Mouse (Mus musculus) embryonic facial prominence, embryonic 12.5 days (tissue): ENCODE data around the gene Dcn. TPM values are rescaled to one million over a fixed set of nuclear protein-coding genes. Genes with fewer than 3 reads are reported as not detected.
A peak's percentile ranks its signal among the peaks of the same experiment; 100 is the strongest.

ENCODE experiments used
- ATAC-seq: fragments of 200-750 bp; cut with Nextera tagmentation; 2 replicates; pipeline ENCODE4 v1.8.0; 2017; ENCODE audit not compliant: insufficient number of reproducible peaks, insufficient read depth, low FRiP score, low TSS enrichment
- H3K27ac ChIP-seq: fragments of 300-500 bp; sonication (generic); 2 replicates; pipeline ENCODE4 v1.5.1; 2016; ENCODE audit warnings: mild to moderate bottlenecking
- H3K27me3 ChIP-seq: fragments of 300-500 bp; sonication (generic); 2 replicates; pipeline ENCODE4 v1.6.1; 2016; ENCODE audit warnings: mild to moderate bottlenecking, moderate library complexity
- H3K36me3 ChIP-seq: fragments of 300-500 bp; sonication (generic); 2 replicates; pipeline ENCODE4 v1.6.1; 2016; ENCODE audit warnings: mild to moderate bottlenecking
- H3K4me1 ChIP-seq: fragments of 300-500 bp; sonication (generic); 2 replicates; pipeline ENCODE4 v1.6.1; 2016
- H3K4me2 ChIP-seq: fragments of 300-500 bp; sonication (generic); replicated peaks from 2 replicates; pipeline ENCODE4 v1.6.1; 2016; ENCODE audit warnings: mild to moderate bottlenecking, moderate library complexity
- H3K4me3 ChIP-seq: fragments of 300-500 bp; sonication (generic); 2 replicates; pipeline ENCODE4 v1.5.1; 2016; ENCODE audit warnings: mild to moderate bottlenecking
- H3K9ac ChIP-seq: fragments of 300-500 bp; sonication (generic); 2 replicates; pipeline ENCODE4 v1.6.1; 2016; ENCODE audit warnings: mild to moderate bottlenecking, moderate library complexity
- H3K9me3 ChIP-seq: fragments of 300-500 bp; sonication (generic); 2 replicates; pipeline ENCODE4 v1.6.1; 2016; ENCODE audit warnings: mild to moderate bottlenecking, moderate library complexity
- WGBS: fragments of 180-500 bp; shearing (Covaris S2); methylation state at CpG from one replicate; pipeline ENCODE4 v1.1.7; 2016; 5-methylcytosine and 5-hydroxymethylcytosine counted together
- polyA plus RNA-seq: library from polyadenylated mRNA; unstranded; fragments of >200 nt; fragmentation: Nextera tagmentation; extraction: Ambion mirVana; gene quantifications from 2 replicates; pipeline ENCODE4 v1.2.1, GENCODE M21; 2016

The Dcn gene
- polyA plus RNA-seq = 79.0 and 87.0 TPM in 2 replicates

GRCm38 (mm10) chr10:97479004-97479766, at the start of gene Dcn:
TSS of gene Dcn (plus strand) at chr10:97479609.
- Histone ChIP-seq H3K36me3 (no peaks in the 10 kb centered on the region), H3K27me3 (no peaks in the 10 kb centered on the region), H3K9ac (no peak within 1 kb of the TSS), H3K9me3 (no peaks in the 10 kb centered on the region), H3K4me1 (peaks cover 18% of the 10 kb centered on the region), H3K27ac (peak within 1 kb of the TSS; percentile 75), H3K4me2 (peak within 1 kb of the TSS; percentile 40), H3K4me3 (peak within 1 kb of the TSS; percentile 7; the same call in 1 of the 2 replicates)
- 7% methylated on average over 7 of the region's 7 CpGs for WGBS
- ATAC-seq = peak; percentile 91

DNA sequence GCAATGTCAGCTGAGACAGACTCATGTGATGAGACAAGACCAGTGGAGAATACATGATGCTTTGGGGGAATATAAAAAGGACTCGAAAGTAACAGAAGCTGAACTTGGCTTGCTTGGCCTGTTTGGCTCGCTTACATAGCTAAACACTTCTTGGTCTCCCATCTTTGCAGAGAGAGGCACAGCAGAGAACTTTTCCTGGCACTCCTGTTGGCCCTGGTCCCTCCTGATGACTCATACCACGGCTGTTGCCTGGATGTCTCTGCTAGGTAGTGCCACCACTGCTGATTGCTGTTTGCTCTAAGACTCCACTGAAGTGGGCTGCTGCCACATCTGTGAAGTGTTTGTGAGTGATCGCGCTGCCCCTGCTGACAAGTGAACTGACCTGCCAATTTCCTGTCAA, 42.7 kb upstream of the Dcn start:
- WGBS = 59% methylated on average over 5 of the region's 5 CpGs
- ATAC-seq = no peak
- Histone ChIP-seq H3K27me3 (no peaks in the 10 kb centered on the region), H3K4me1 (0 out of 2 replicates have a peak, but pooled peaks cover 5% of the 10 kb centered on the region), H3K9me3 (no peaks in the 10 kb centered on the region), H3K4me3 (no peak overlapping the region), H3K36me3 (no peaks in the 10 kb centered on the region), H3K27ac (no peak overlapping the region), H3K4me2 (no peak overlapping the region), H3K9ac (no peak overlapping the region)

DNA sequence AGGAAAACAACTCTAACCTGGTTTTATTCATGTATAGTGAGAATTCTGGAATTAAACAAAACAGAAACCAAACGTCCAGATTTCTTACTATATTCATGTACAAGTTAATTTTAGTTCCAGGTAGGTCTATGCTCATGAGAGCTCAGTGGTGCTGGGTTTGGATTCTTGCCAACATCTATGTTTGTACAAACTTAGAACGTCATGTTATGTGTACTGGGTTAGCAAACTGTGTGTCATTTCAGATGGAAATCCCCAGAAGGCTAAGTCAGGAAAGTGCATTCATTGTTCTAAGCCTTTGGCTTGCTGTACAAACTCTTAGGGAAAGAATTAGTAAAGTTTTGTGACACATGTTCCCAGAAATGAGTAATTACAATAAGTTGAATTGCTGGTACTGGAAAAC, 37.1 kb upstream of the Dcn start:
- Histone ChIP-seq H3K36me3 (no peaks in the 10 kb centered on the region), H3K27ac (no peak overlapping the region), H3K9ac (no peak overlapping the region), H3K4me2 (no peak overlapping the region), H3K27me3 (no peaks in the 10 kb centered on the region), H3K4me3 (no peak overlapping the region), H3K9me3 (no peaks in the 10 kb centered on the region), H3K4me1 (no peaks in the 10 kb centered on the region)
- WGBS = 40% methylated on average over 2 of the region's 2 CpGs
- ATAC-seq = no peak

GRCm38 (mm10) chr10:97446486-97446885, 32.9 kb upstream of the Dcn start:
- no peak overlapping the region for H3K4me2 ChIP-seq
- H3K4me1 ChIP-seq = no peaks in the 10 kb centered on the region
- H3K9ac ChIP-seq = no peak overlapping the region
- H3K27me3 ChIP-seq = no peaks in the 10 kb centered on the region
- no peak for ATAC-seq
- H3K36me3 ChIP-seq = no peaks in the 10 kb centered on the region
- no peak overlapping the region for H3K4me3 ChIP-seq
- H3K27ac ChIP-seq = no peak overlapping the region
- H3K9me3 ChIP-seq = no peaks in the 10 kb centered on the region
- WGBS = 68% methylated on average over 4 of the region's 4 CpGs

DNA sequence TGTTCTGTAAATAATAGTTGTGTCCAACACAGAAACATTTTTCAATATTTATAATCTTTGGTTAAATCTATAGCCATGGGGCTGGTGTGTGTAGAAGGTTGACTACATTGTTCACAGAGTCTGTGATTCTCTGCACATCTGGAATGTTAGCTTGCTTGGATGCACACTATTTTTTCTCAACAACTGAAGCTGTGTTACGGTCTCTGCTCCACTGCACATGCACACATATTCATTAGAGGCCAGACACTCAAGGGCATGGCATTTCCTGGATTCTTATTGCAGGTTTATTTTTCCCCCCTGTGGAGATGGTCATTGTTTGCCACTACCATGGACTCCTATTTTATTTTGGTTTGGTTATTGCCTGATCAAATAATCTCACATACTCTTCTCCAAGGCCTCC, 26.5 kb upstream of the Dcn start:
- Histone ChIP-seq H3K9ac (no peak overlapping the region), H3K4me3 (no peak overlapping the region), H3K4me1 (no peaks in the 10 kb centered on the region), H3K36me3 (no peaks in the 10 kb centered on the region), H3K4me2 (no peak overlapping the region), H3K27me3 (no peaks in the 10 kb centered on the region), H3K9me3 (no peaks in the 10 kb centered on the region), H3K27ac (no peak overlapping the region)
- ATAC-seq = no peak
- WGBS = 49% methylated on average over 1 of the region's 1 CpGs

- 75% methylated on average over 9 of the region's 9 CpGs for WGBS
- H3K9ac ChIP-seq = no peak overlapping the region
Observed at GRCm38 (mm10) chr10:97453529-97453928, 25.9 kb upstream of the Dcn start.

GRCm38 (mm10) chr10:97456993-97457392, 22.4 kb upstream of the Dcn start:
- no peak overlapping the region for H3K4me2 ChIP-seq
- H3K4me1 ChIP-seq = no peaks in the 10 kb centered on the region
- no peaks in the 10 kb centered on the region for H3K27me3 ChIP-seq
- 83% methylated on average over 7 of the region's 7 CpGs for WGBS
- H3K9me3 ChIP-seq = no peaks in the 10 kb centered on the region
- no peak overlapping the region for H3K9ac ChIP-seq
- ATAC-seq = no peak
- no peak overlapping the region for H3K4me3 ChIP-seq
- no peak overlapping the region for H3K27ac ChIP-seq
- H3K36me3 ChIP-seq = no peaks in the 10 kb centered on the region

More at GRCm38 (mm10) chr10:97453529-97453928, 25.9 kb upstream of the Dcn start:
- Histone ChIP-seq H3K9me3 (no peaks in the 10 kb centered on the region), H3K4me2 (no peak overlapping the region), H3K27me3 (no peaks in the 10 kb centered on the region), H3K27ac (no peak overlapping the region), H3K4me3 (no peak overlapping the region), H3K4me1 (no peaks in the 10 kb centered on the region), H3K36me3 (no peaks in the 10 kb centered on the region)
- no peak for ATAC-seq

DNA sequence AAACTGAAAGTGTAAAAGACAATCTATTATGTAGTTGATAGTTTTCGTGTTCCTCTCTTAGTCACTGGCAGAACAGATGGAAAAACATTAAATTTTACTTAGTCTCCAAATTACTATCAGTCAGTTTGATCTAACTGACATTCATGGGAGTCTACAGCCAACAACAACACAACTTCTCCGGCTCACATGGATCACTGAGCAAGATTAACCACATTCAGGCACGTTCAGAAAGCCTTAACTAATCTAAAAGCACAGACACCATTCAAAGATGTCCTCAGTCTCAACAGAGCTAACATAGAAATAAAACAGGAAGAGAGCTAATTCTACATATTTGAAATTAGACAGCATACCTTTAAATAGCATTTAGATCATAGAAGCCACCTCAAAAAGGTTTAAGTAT, 12.6 kb upstream of the Dcn start:
- H3K27ac ChIP-seq = no peak overlapping the region
- no peak for ATAC-seq
- H3K36me3 ChIP-seq = no peaks in the 10 kb centered on the region
- WGBS = 74% methylated on average over 3 of the region's 3 CpGs
- H3K4me3 ChIP-seq = no peak overlapping the region
- H3K4me1 ChIP-seq = no peaks in the 10 kb centered on the region; the same call in 1 of the 2 replicates
- no peaks in the 10 kb centered on the region for H3K9me3 ChIP-seq
- H3K27me3 ChIP-seq = no peaks in the 10 kb centered on the region
- no peak overlapping the region for H3K4me2 ChIP-seq
- H3K9ac ChIP-seq = no peak overlapping the region

DNA sequence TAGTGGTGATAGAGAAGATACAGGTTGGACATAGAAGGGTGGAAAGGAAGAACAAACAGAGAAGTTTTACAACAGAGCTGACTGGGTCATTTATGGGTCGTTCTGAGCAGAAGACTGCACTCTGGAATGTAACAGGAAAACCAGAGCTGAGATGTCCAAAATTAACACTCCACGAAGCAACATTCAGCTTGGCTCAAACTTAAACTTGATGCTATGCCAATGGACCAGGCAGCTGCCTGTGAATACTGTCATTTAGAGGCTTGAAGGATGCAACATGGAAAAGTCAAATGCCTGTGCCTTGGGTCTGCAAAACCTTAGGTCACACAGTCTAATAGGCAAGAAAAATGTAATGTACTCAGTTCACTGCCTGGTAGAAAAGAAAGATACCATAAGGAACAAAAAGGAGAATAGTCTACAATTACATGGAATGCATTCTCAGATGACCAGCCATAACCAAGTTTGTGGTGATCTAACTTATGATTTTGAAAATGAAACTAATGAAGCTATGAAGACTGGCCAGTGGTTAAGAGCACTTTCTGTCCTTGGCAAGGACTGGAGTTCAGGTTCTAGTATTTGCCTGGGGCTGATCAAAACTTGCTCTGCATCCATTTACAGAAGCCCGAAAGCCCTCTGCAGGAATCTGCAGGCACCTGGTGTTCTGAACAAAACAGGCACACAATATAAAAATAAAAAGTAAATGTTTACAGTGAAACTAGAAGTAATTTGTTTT, 9.8 kb upstream of the Dcn start:
- Histone ChIP-seq H3K9me3 (no peaks in the 10 kb centered on the region), H3K4me1 (no peaks in the 10 kb centered on the region; the same call in 1 of the 2 replicates), H3K4me3 (no peak overlapping the region), H3K9ac (no peak overlapping the region), H3K27me3 (no peaks in the 10 kb centered on the region), H3K36me3 (no peaks in the 10 kb centered on the region), H3K27ac (0 out of 2 replicates have a peak overlapping the region, but pooled peaks have one; percentile 0), H3K4me2 (no peak overlapping the region)
- 56% methylated on average over 3 of the region's 3 CpGs for WGBS
- ATAC-seq = no peak

DNA sequence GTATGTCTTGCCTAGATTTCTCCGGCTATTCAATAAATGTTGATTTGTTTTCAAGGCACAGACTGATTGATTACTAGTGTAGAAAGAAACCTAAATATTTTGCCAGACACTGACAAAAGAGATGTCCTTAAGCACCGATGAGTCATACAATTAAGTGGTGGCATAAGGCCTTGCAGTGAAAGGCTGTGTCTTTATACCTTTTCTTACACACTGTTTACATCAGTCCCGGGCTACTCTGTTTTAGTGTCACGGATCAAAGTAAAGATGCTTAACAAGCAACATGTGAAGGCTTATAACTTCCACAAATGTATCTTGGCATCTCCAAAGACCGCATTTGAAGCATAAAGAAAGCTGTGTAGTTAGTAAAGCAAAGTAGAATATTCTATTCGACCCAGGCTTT, 3.9 kb upstream of the Dcn start:
- no peaks in the 10 kb centered on the region for H3K9me3 ChIP-seq
- H3K36me3 ChIP-seq = no peaks in the 10 kb centered on the region
- 69% methylated on average over 6 of the region's 6 CpGs for WGBS
- no peak overlapping the region for H3K27ac ChIP-seq
- no peaks in the 10 kb centered on the region for H3K27me3 ChIP-seq
- peaks cover 18% of the 10 kb centered on the region for H3K4me1 ChIP-seq
- H3K9ac ChIP-seq = no peak overlapping the region
- H3K4me3 ChIP-seq = no peak overlapping the region
- no peak for ATAC-seq
- no peak overlapping the region for H3K4me2 ChIP-seq

DNA sequence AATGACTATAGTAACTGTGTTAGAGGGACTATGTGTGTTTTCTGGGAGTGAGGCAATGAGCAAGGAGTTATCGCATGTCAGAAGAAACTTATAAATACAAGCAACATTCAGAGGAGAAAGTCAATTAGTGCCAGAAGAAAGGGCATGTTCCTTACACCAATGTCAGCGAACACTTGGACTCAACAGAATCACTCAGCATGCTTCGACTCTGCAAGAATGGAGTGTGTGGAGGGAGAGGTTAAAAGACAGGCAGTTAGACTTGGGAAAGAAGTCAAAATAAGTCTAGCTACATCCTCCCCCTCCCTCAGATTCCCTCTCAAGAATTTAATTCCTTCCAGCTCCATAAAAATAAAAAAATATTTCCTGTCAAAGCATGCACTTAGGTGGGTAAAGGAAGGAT, 1.1 kb upstream of the Dcn start:
- Histone ChIP-seq H3K4me2 (no peak overlapping the region), H3K9me3 (no peaks in the 10 kb centered on the region), H3K36me3 (no peaks in the 10 kb centered on the region), H3K9ac (no peak overlapping the region), H3K4me1 (peaks cover 18% of the 10 kb centered on the region), H3K4me3 (no peak overlapping the region), H3K27me3 (no peaks in the 10 kb centered on the region), H3K27ac (peak overlapping the region; percentile 72)
- no peak for ATAC-seq
- 50% methylated on average over 3 of the region's 3 CpGs for WGBS

GRCm38 (mm10) chr10:97482150-97482549, 2.7 kb downstream of the Dcn start:
- WGBS = 80% methylated on average over 5 of the region's 5 CpGs

More at GRCm38 (mm10) chr10:97482150-97482549, 2.7 kb downstream of the Dcn start:
- Histone ChIP-seq H3K4me1 (peaks cover 18% of the 10 kb centered on the region), H3K36me3 (no peaks in the 10 kb centered on the region), H3K27me3 (no peaks in the 10 kb centered on the region), H3K27ac (no peak overlapping the region), H3K9me3 (no peaks in the 10 kb centered on the region), H3K4me2 (no peak overlapping the region), H3K4me3 (no peak overlapping the region), H3K9ac (no peak overlapping the region)
- ATAC-seq = no peak
